Mouse (Mus musculus) common myeloid progenitor, adult 5-6 weeks (primary cell): ENCODE results near the gene Ly9. TPM values are rescaled to one million over a fixed set of nuclear protein-coding genes. Genes with fewer than 3 reads are reported as not detected.

Source experiments
- ATAC-seq: replicated peaks from 2 replicates; pipeline ENCODE4 v1.8.0; 2016; ENCODE audit warnings: low read depth, mild to moderate bottlenecking, moderate TSS enrichment, inconsistent platforms; ENCODE audit not compliant: poor library complexity, severe bottlenecking
- total RNA-seq: library from RNA; stranded (forward); fragments of 200-1000, 187-1606 nt; gene quantifications from 2 replicates; pipeline ENCODE4 v1.2.3, GENCODE M21; 2017

The Ly9 gene
- total RNA-seq: 20.2 and 27.0 TPM in 2 replicates

- ATAC-seq: peak; percentile 76
Observed at GRCm38 (mm10) chr1:171607176-171607575, at the start of gene Ly9. TSS of gene Ly9 (minus strand) at chr1:171607410.

GRCm38 (mm10) chr1:171652734-171653133 is 45.5 kb upstream of the Ly9 start, which contains the start of gene Slamf7:
TSS of gene Slamf7 (minus strand) at chr1:171653035.
- no peak for ATAC-seq

GRCm38 (mm10) chr1:171648840-171649239 is 41.6 kb upstream of the Ly9 start:
- ATAC-seq: no peak

- ATAC-seq: no peak
Observed at GRCm38 (mm10) chr1:171647716-171648115, 40.5 kb upstream of the Ly9 start.

- ATAC-seq: peak; percentile 37; the same call in 1 of the 2 replicates
Observed at GRCm38 (mm10) chr1:171646429-171646940, 39.3 kb upstream of the Ly9 start.

- ATAC-seq: peak; percentile 92
Observed at GRCm38 (mm10) chr1:171643612-171644011, 36.4 kb upstream of the Ly9 start.

- ATAC-seq: no peak
Observed at GRCm38 (mm10) chr1:171640796-171641195, 33.6 kb upstream of the Ly9 start.

GRCm38 (mm10) chr1:171638686-171639085 is 31.5 kb upstream of the Ly9 start:
- ATAC-seq: no peak

- no peak for ATAC-seq
Observed at GRCm38 (mm10) chr1:171637101-171637500, 29.9 kb upstream of the Ly9 start.

- no peak for ATAC-seq
Observed at GRCm38 (mm10) chr1:171635696-171636095, 28.5 kb upstream of the Ly9 start.

GRCm38 (mm10) chr1:171631447-171631846 is 24.2 kb upstream of the Ly9 start:
- ATAC-seq: peak; percentile 89

- 0 out of 2 replicates have a peak, but pooled peaks have one; percentile 7 for ATAC-seq
Observed at GRCm38 (mm10) chr1:171630912-171631311, 23.7 kb upstream of the Ly9 start.

- ATAC-seq: no peak
Observed at GRCm38 (mm10) chr1:171630041-171630440, 22.8 kb upstream of the Ly9 start.

GRCm38 (mm10) chr1:171629168-171629567 is 22.0 kb upstream of the Ly9 start:
- no peak for ATAC-seq

- ATAC-seq: no peak
Observed at GRCm38 (mm10) chr1:171627801-171628200, 20.6 kb upstream of the Ly9 start.

- no peak for ATAC-seq
Observed at GRCm38 (mm10) chr1:171620091-171620490, 12.9 kb upstream of the Ly9 start.

- ATAC-seq: peak; percentile 27; the same call in 1 of the 2 replicates
Observed at GRCm38 (mm10) chr1:171619645-171620044, 12.4 kb upstream of the Ly9 start.

GRCm38 (mm10) chr1:171619001-171619400 is 11.8 kb upstream of the Ly9 start:
- ATAC-seq: peak; percentile 91

GRCm38 (mm10) chr1:171616881-171617515 is 9.8 kb upstream of the Ly9 start:
- ATAC-seq: peak; percentile 54

GRCm38 (mm10) chr1:171613962-171614361 is 6.8 kb upstream of the Ly9 start:
- ATAC-seq: peak; percentile 55; the same call in 1 of the 2 replicates

GRCm38 (mm10) chr1:171610781-171611180 is 3.6 kb upstream of the Ly9 start:
- ATAC-seq: peak; percentile 50; the same call in 1 of the 2 replicates

- ATAC-seq: peak; percentile 42; the same call in 1 of the 2 replicates
Observed at GRCm38 (mm10) chr1:171610026-171610425, 2.8 kb upstream of the Ly9 start.
